Mouse (Mus musculus) forebrain, embryonic 16.5 days (tissue): ENCODE data around the gene Pitpnm2. TPM values are rescaled to one million over a fixed set of nuclear protein-coding genes. Genes with fewer than 3 reads are reported as not detected.
A peak's percentile ranks its signal among the peaks of the same experiment; 100 is the strongest.

Source experiments
- ATAC-seq: fragments of 200-750 bp; cut with Nextera tagmentation; 2 replicates; pipeline ENCODE4 v1.8.0; 2017; ENCODE audit warnings: mild to moderate bottlenecking, moderate library complexity
- H3K27ac ChIP-seq: fragments of 300-500 bp; sonication (generic); 2 replicates; pipeline ENCODE4 v1.5.1; 2014; ENCODE audit warnings: low read length, control low read depth
- H3K27me3 ChIP-seq: fragments of 300-500 bp; sonication (generic); replicated peaks from 2 replicates; pipeline ENCODE4 v1.6.1; 2014; ENCODE audit warnings: low read length; ENCODE audit not compliant: control insufficient read depth, insufficient read depth
- H3K36me3 ChIP-seq: fragments of 300-500 bp; sonication (generic); 2 replicates; pipeline ENCODE4 v1.6.1; 2014; ENCODE audit not compliant: control insufficient read depth, insufficient read depth
- H3K4me1 ChIP-seq: fragments of 300-500 bp; sonication (generic); replicated peaks from 2 replicates; pipeline ENCODE4 v1.6.1; 2014; ENCODE audit warnings: low read length; ENCODE audit not compliant: control insufficient read depth, insufficient read depth
- H3K4me2 ChIP-seq: fragments of 300-500 bp; sonication (generic); 2 replicates; pipeline ENCODE4 v1.6.1; 2014; ENCODE audit warnings: mild to moderate bottlenecking, low read length, control low read depth
- H3K4me3 ChIP-seq: fragments of 300-500 bp; sonication (generic); replicated peaks from 2 replicates; pipeline ENCODE4 v1.5.1; 2014; ENCODE audit warnings: mild to moderate bottlenecking, low read length, control low read depth
- H3K9ac ChIP-seq: fragments of 300-500 bp; sonication (generic); replicated peaks from 2 replicates; pipeline ENCODE4 v1.6.1; 2014; ENCODE audit warnings: low read depth, low read length, control low read depth
- H3K9me3 ChIP-seq: fragments of 300-500 bp; sonication (generic); 2 replicates; pipeline ENCODE4 v1.6.1; 2016; ENCODE audit warnings: low read length; ENCODE audit not compliant: control insufficient read depth
- WGBS: fragments of 180-500 bp; shearing (Covaris S2); extraction: QIAGEN DNeasy Blood & Tissue Kit; methylation state at CpG from one replicate; pipeline ENCODE4 v1.1.7; 2014; 5-methylcytosine and 5-hydroxymethylcytosine counted together
- polyA plus RNA-seq: library from polyadenylated mRNA; unstranded; fragments of >200 nt; fragmentation: Nextera tagmentation; extraction: Ambion mirVana; gene quantifications from 2 replicates; pipeline ENCODE4 v1.2.1, GENCODE M21; 2015

Gene Pitpnm2
- polyA plus RNA-seq, 1 experiment from 2014 or later = 14.4 TPM

- peak; percentile 72 for ATAC-seq
- Histone ChIP-seq H3K9ac (no peak overlapping the region), H3K27ac (no peak overlapping the region), H3K4me2 (peak overlapping the region; percentile 20), H3K9me3 (no peaks in the 10 kb centered on the region), H3K27me3 (no peaks in the 10 kb centered on the region), H3K4me1 (peaks cover 18% of the 10 kb centered on the region), H3K36me3 (no peaks in the 10 kb centered on the region), H3K4me3 (no peak overlapping the region)
- 15% methylated on average over 10 of the region's 10 CpGs for WGBS
Observed at GRCm38 (mm10) chr5:124241686-124242444, 7.7 kb downstream of the Pitpnm2 start.

GRCm38 (mm10) chr5:124240841-124241685, 8.5 kb downstream of the Pitpnm2 start:
- no peak overlapping the region; the same call in 1 of the 2 replicates for H3K27ac ChIP-seq
- H3K4me3 ChIP-seq = no peak overlapping the region
- peaks cover 18% of the 10 kb centered on the region for H3K4me1 ChIP-seq
- H3K4me2 ChIP-seq = peak overlapping the region; percentile 20
- 0 out of 2 replicates have a peak overlapping the region, but pooled peaks have one; percentile 26 for H3K9ac ChIP-seq
- no peaks in the 10 kb centered on the region for H3K9me3 ChIP-seq
- H3K27me3 ChIP-seq = no peaks in the 10 kb centered on the region
- 18% methylated on average over 22 of the region's 22 CpGs for WGBS
- no peaks in the 10 kb centered on the region for H3K36me3 ChIP-seq
- peak; percentile 72 for ATAC-seq

GRCm38 (mm10) chr5:124236180-124236579, 13.4 kb downstream of the Pitpnm2 start:
- H3K9me3 ChIP-seq = no peaks in the 10 kb centered on the region
- H3K9ac ChIP-seq = no peak overlapping the region
- ATAC-seq = no peak
- H3K27me3 ChIP-seq = no peaks in the 10 kb centered on the region
- 85% methylated on average over 4 of the region's 4 CpGs for WGBS
- H3K4me2 ChIP-seq = no peak overlapping the region
- no peaks in the 10 kb centered on the region for H3K36me3 ChIP-seq
- H3K4me3 ChIP-seq = no peak overlapping the region
- peaks cover 5% of the 10 kb centered on the region for H3K4me1 ChIP-seq
- H3K27ac ChIP-seq = no peak overlapping the region

- H3K4me2 ChIP-seq = no peak overlapping the region
- H3K9me3 ChIP-seq = no peaks in the 10 kb centered on the region
- no peaks in the 10 kb centered on the region for H3K27me3 ChIP-seq
- ATAC-seq = no peak
- no peak overlapping the region for H3K4me3 ChIP-seq
- H3K4me1 ChIP-seq = no peaks in the 10 kb centered on the region
- no peaks in the 10 kb centered on the region for H3K36me3 ChIP-seq
- H3K9ac ChIP-seq = no peak overlapping the region
- no peak overlapping the region for H3K27ac ChIP-seq
- 94% methylated on average over 6 of the region's 6 CpGs for WGBS
Observed at GRCm38 (mm10) chr5:124234778-124235177, 14.8 kb downstream of the Pitpnm2 start.

GRCm38 (mm10) chr5:124233874-124234661, 15.5 kb downstream of the Pitpnm2 start:
- Histone ChIP-seq H3K4me2 (no peak overlapping the region), H3K27me3 (no peaks in the 10 kb centered on the region), H3K27ac (no peak overlapping the region), H3K9ac (no peak overlapping the region), H3K4me3 (no peak overlapping the region), H3K9me3 (no peaks in the 10 kb centered on the region), H3K4me1 (no peaks in the 10 kb centered on the region), H3K36me3 (no peaks in the 10 kb centered on the region)
- 49% methylated on average over 12 of the region's 12 CpGs for WGBS
- no peak for ATAC-seq

GRCm38 (mm10) chr5:124233144-124233465, 16.5 kb downstream of the Pitpnm2 start:
- Histone ChIP-seq H3K27ac (no peak overlapping the region), H3K36me3 (no peaks in the 10 kb centered on the region), H3K27me3 (no peaks in the 10 kb centered on the region), H3K4me2 (no peak overlapping the region), H3K9ac (no peak overlapping the region), H3K4me1 (no peaks in the 10 kb centered on the region), H3K4me3 (no peak overlapping the region), H3K9me3 (no peaks in the 10 kb centered on the region)
- 89% methylated on average over 8 of the region's 8 CpGs for WGBS
- no peak for ATAC-seq

- Histone ChIP-seq H3K9ac (no peak overlapping the region), H3K4me3 (no peak overlapping the region), H3K9me3 (no peaks in the 10 kb centered on the region), H3K36me3 (no peaks in the 10 kb centered on the region), H3K27ac (no peak overlapping the region), H3K27me3 (no peaks in the 10 kb centered on the region), H3K4me2 (no peak overlapping the region), H3K4me1 (no peaks in the 10 kb centered on the region)
- no peak for ATAC-seq
- WGBS = 76% methylated on average over 18 of the region's 18 CpGs
Observed at GRCm38 (mm10) chr5:124232360-124233143, 17.0 kb downstream of the Pitpnm2 start.

- no peak overlapping the region for H3K4me2 ChIP-seq
- 81% methylated on average over 9 of the region's 9 CpGs for WGBS
- no peak overlapping the region for H3K27ac ChIP-seq
Observed at GRCm38 (mm10) chr5:124230461-124230860, 19.1 kb downstream of the Pitpnm2 start.

More at GRCm38 (mm10) chr5:124230461-124230860, 19.1 kb downstream of the Pitpnm2 start:
- Histone ChIP-seq H3K9ac (no peak overlapping the region), H3K4me1 (peaks cover 3% of the 10 kb centered on the region; the same call in 1 of the 2 replicates), H3K27me3 (no peaks in the 10 kb centered on the region), H3K9me3 (no peaks in the 10 kb centered on the region), H3K4me3 (no peak overlapping the region), H3K36me3 (no peaks in the 10 kb centered on the region)
- ATAC-seq = no peak
